Mouse (Mus musculus): Measurements from ENCODE around the gene Pdgfc.

DNA sequence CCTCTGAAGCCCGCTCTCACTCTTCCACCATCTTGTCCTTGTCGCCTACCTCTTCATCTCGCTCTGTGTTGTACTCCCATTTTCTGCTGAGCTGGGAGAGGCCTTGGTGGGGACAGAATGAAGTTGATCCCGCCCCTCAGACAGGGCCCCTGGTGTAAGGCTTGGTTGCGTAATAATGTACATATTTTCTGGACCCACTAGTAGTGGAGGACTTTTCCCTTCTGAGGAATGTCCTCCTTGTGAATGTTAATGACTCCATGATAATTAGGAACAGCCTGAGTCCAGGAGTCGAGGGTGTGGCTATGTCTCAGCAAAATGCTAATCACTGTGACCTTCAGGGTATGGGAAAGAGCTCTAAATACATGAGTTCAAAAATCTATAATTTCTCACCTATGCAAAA is 14.4 kb upstream of the Pdgfc start:
- no peak for TF ChIP-seq CTCF (IDR thresholded peaks at IDR 0.05; ENCODE audit: low read depth)
- TF ChIP-seq EP300 (IDR thresholded peaks at IDR 0.05; ENCODE audit: low read depth), result no peak

All from liver, postnatal 0 days (tissue).